Mouse (Mus musculus): ENCODE results near the gene Tenm2. TPM values are rescaled to one million over a fixed set of nuclear protein-coding genes. Genes with fewer than 3 reads are reported as not detected.

Gene Tenm2
- polyA plus RNA-seq, 1 experiment: not detected

- Histone ChIP-seq H3K4me1 (ENCODE audit: control insufficient read depth, insufficient read depth, low read length) (no peaks in the 10 kb centered on the region), H3K4me3 (replicated peaks; ENCODE audit: control insufficient read depth, low read depth, low read length) (no peak overlapping the region), H3K27ac (ENCODE audit: control insufficient read depth, insufficient read depth, low read depth, low read length, poor library complexity) (no peak overlapping the region)
- TF ChIP-seq CTCF (IDR thresholded peaks at IDR 0.05; ENCODE audit: control insufficient read depth, insufficient read depth, low read length) (no peak), POLR2A (IDR thresholded peaks at IDR 0.05; ENCODE audit: borderline replicate concordance, control insufficient read depth, low read depth, low read length) (no peak)
- 74% methylated on average over 2 of the region's 2 CpGs for WGBS
Measured at GRCm38 (mm10) chr11:35991846-35992245, 1243.9 kb downstream of the Tenm2 start.

- Histone ChIP-seq H3K4me1 (ENCODE audit: control insufficient read depth, insufficient read depth, low read length) (no peaks in the 10 kb centered on the region), H3K27ac (ENCODE audit: control insufficient read depth, insufficient read depth, low read depth, low read length, poor library complexity) (no peak overlapping the region), H3K4me3 (replicated peaks; ENCODE audit: control insufficient read depth, low read depth, low read length) (no peak overlapping the region)
- 58% methylated on average over 4 of the region's 4 CpGs for WGBS
- TF ChIP-seq POLR2A (IDR thresholded peaks at IDR 0.05; ENCODE audit: borderline replicate concordance, control insufficient read depth, low read depth, low read length): no peak
- no peak for TF ChIP-seq CTCF (IDR thresholded peaks at IDR 0.05; ENCODE audit: control insufficient read depth, insufficient read depth, low read length)
Measured at GRCm38 (mm10) chr11:35989967-35990366, 1245.8 kb downstream of the Tenm2 start.

GRCm38 (mm10) chr11:35985841-35986393 is 1249.8 kb downstream of the Tenm2 start:
- no peak overlapping the region for H3K4me3 ChIP-seq (replicated peaks; ENCODE audit: control insufficient read depth, low read depth, low read length)
- H3K27ac ChIP-seq (ENCODE audit: control insufficient read depth, insufficient read depth, low read depth, low read length, poor library complexity): no peak overlapping the region

GRCm38 (mm10) chr11:35982734-35983133 is 1253.0 kb downstream of the Tenm2 start:
- H3K4me1 ChIP-seq (ENCODE audit: control insufficient read depth, insufficient read depth, low read length): no peaks in the 10 kb centered on the region
- TF ChIP-seq POLR2A (IDR thresholded peaks at IDR 0.05; ENCODE audit: borderline replicate concordance, control insufficient read depth, low read depth, low read length) (no peak), CTCF (IDR thresholded peaks at IDR 0.05; ENCODE audit: control insufficient read depth, insufficient read depth, low read length) (no peak)
- no peak overlapping the region for H3K4me3 ChIP-seq (replicated peaks; ENCODE audit: control insufficient read depth, low read depth, low read length)
- H3K27ac ChIP-seq (ENCODE audit: control insufficient read depth, insufficient read depth, low read depth, low read length, poor library complexity): no peak overlapping the region
- 79% methylated on average over 3 of the region's 3 CpGs for WGBS

More at GRCm38 (mm10) chr11:35985841-35986393, 1249.8 kb downstream of the Tenm2 start:
- WGBS: under 1% methylated on average over 19 of the region's 19 CpGs
- no peaks in the 10 kb centered on the region for H3K4me1 ChIP-seq (ENCODE audit: control insufficient read depth, insufficient read depth, low read length)
- TF ChIP-seq POLR2A (IDR thresholded peaks at IDR 0.05; ENCODE audit: borderline replicate concordance, control insufficient read depth, low read depth, low read length) (no peak), CTCF (IDR thresholded peaks at IDR 0.05; ENCODE audit: control insufficient read depth, insufficient read depth, low read length) (no peak)

GRCm38 (mm10) chr11:35980411-35980917 is 1255.3 kb downstream of the Tenm2 start, which contains the start of gene Wwc1:
Wwc1 (minus strand) TSS chr11:35980527.
- no peak within 1 kb of the TSS for H3K4me3 ChIP-seq (replicated peaks; ENCODE audit: control insufficient read depth, low read depth, low read length)

GRCm38 (mm10) chr11:35979733-35980410 is 1255.9 kb downstream of the Tenm2 start:
- Histone ChIP-seq H3K4me3 (replicated peaks; ENCODE audit: control insufficient read depth, low read depth, low read length) (no peak overlapping the region), H3K27ac (ENCODE audit: control insufficient read depth, insufficient read depth, low read depth, low read length, poor library complexity) (no peak overlapping the region), H3K4me1 (ENCODE audit: control insufficient read depth, insufficient read depth, low read length) (no peaks in the 10 kb centered on the region)
- WGBS: 2% methylated on average over 61 of the region's 66 CpGs
- no peak for TF ChIP-seq CTCF (IDR thresholded peaks at IDR 0.05; ENCODE audit: control insufficient read depth, insufficient read depth, low read length)
- no peak for TF ChIP-seq POLR2A (IDR thresholded peaks at IDR 0.05; ENCODE audit: borderline replicate concordance, control insufficient read depth, low read depth, low read length)

More at GRCm38 (mm10) chr11:35980411-35980917, 1255.3 kb downstream of the Tenm2 start, which contains the start of gene Wwc1:
- Histone ChIP-seq H3K4me1 (ENCODE audit: control insufficient read depth, insufficient read depth, low read length) (no peaks in the 10 kb centered on the region), H3K27ac (ENCODE audit: control insufficient read depth, insufficient read depth, low read depth, low read length, poor library complexity) (no peak within 1 kb of the TSS)
- TF ChIP-seq POLR2A (IDR thresholded peaks at IDR 0.05; ENCODE audit: borderline replicate concordance, control insufficient read depth, low read depth, low read length): no peak
- TF ChIP-seq CTCF (IDR thresholded peaks at IDR 0.05; ENCODE audit: control insufficient read depth, insufficient read depth, low read length): no peak
- under 1% methylated on average over 37 of the region's 47 CpGs for WGBS

GRCm38 (mm10) chr11:35979266-35979732 is 1256.5 kb downstream of the Tenm2 start:
- H3K4me3 ChIP-seq (replicated peaks; ENCODE audit: control insufficient read depth, low read depth, low read length): no peak overlapping the region

GRCm38 (mm10) chr11:35977796-35978195 is 1258.0 kb downstream of the Tenm2 start:
- Histone ChIP-seq H3K27ac (ENCODE audit: control insufficient read depth, insufficient read depth, low read depth, low read length, poor library complexity) (no peak overlapping the region), H3K4me3 (replicated peaks; ENCODE audit: control insufficient read depth, low read depth, low read length) (no peak overlapping the region), H3K4me1 (ENCODE audit: control insufficient read depth, insufficient read depth, low read length) (no peaks in the 10 kb centered on the region)
- TF ChIP-seq POLR2A (IDR thresholded peaks at IDR 0.05; ENCODE audit: borderline replicate concordance, control insufficient read depth, low read depth, low read length): no peak
- no peak for TF ChIP-seq CTCF (IDR thresholded peaks at IDR 0.05; ENCODE audit: control insufficient read depth, insufficient read depth, low read length)
- WGBS: 69% methylated on average over 3 of the region's 3 CpGs

More at GRCm38 (mm10) chr11:35979266-35979732, 1256.5 kb downstream of the Tenm2 start:
- H3K27ac ChIP-seq (ENCODE audit: control insufficient read depth, insufficient read depth, low read depth, low read length, poor library complexity): no peak overlapping the region
- 9% methylated on average over 12 of the region's 12 CpGs for WGBS
- no peaks in the 10 kb centered on the region for H3K4me1 ChIP-seq (ENCODE audit: control insufficient read depth, insufficient read depth, low read length)
- no peak for TF ChIP-seq CTCF (IDR thresholded peaks at IDR 0.05; ENCODE audit: control insufficient read depth, insufficient read depth, low read length)
- TF ChIP-seq POLR2A (IDR thresholded peaks at IDR 0.05; ENCODE audit: borderline replicate concordance, control insufficient read depth, low read depth, low read length): no peak

Measured in bone marrow, adult 2 months (tissue).